Mouse (Mus musculus) regulatory T cell (primary cell): ENCODE measurements at regions not wholly inside any gene's neighbourhood (a gene's known extent, or its start where the extent isn't known, plus 50 kb on each side); places are given as distances from the start of the nearest gene placed in this dataset.

Source experiments
- in situ Hi-C: fragments of 300-600 bp; cut with MboI, MseI; formaldehyde crosslinking; loops from one replicate; pipeline ENCODE4 v1.15.1; 2025; ENCODE audit warnings: high pct_unique_total_duplicates

GRCm38 (mm10) chr11:19651929-19652328 is 272.2 kb upstream of the Spred2 start:
- in situ Hi-C loops, result no loop called here

GRCm38 (mm10) chr11:19659511-19659910 is 264.7 kb upstream of the Spred2 start:
- in situ Hi-C loops, result no loop called here

GRCm38 (mm10) chr11:19666732-19667131 is 257.4 kb upstream of the Spred2 start:
- in situ Hi-C loops, result no loop called here

- in situ Hi-C loops, result no loop called here
Observed at GRCm38 (mm10) chr11:19670853-19671530, 253.2 kb upstream of the Spred2 start.

- in situ Hi-C loops, result no loop called here
Observed at GRCm38 (mm10) chr11:19673012-19673411, 251.2 kb upstream of the Spred2 start.

- in situ Hi-C loops, result no loop called here
Observed at GRCm38 (mm10) chr11:19676514-19676913, 247.7 kb upstream of the Spred2 start.

- in situ Hi-C loops, result no loop called here
Observed at GRCm38 (mm10) chr11:19679041-19679440, 245.1 kb upstream of the Spred2 start.

GRCm38 (mm10) chr11:19679669-19680068 is 244.5 kb upstream of the Spred2 start:
- in situ Hi-C loops, result no loop called here

GRCm38 (mm10) chr11:19701198-19701597 is 223.0 kb upstream of the Spred2 start:
- in situ Hi-C loops, result no loop called here

- in situ Hi-C loops, result no loop called here
Observed at GRCm38 (mm10) chr11:19708821-19709220, 215.4 kb upstream of the Spred2 start.

- in situ Hi-C loops, result no loop called here
Observed at GRCm38 (mm10) chr11:19709337-19709736, 214.8 kb upstream of the Spred2 start.

GRCm38 (mm10) chr11:19713091-19713490 is 211.1 kb upstream of the Spred2 start:
- in situ Hi-C loops, result no loop called here

- in situ Hi-C loops, result no loop called here
Observed at GRCm38 (mm10) chr11:19713597-19713996, 210.6 kb upstream of the Spred2 start.

- in situ Hi-C loops, result no loop called here
Observed at GRCm38 (mm10) chr11:19714211-19714610, 210.0 kb upstream of the Spred2 start.

- in situ Hi-C loops, result no loop called here
Observed at GRCm38 (mm10) chr11:19714888-19715595, 209.1 kb upstream of the Spred2 start.

GRCm38 (mm10) chr11:19718165-19718564 is 206.0 kb upstream of the Spred2 start:
- in situ Hi-C loops, result no loop called here

GRCm38 (mm10) chr11:19729031-19729430 is 195.1 kb upstream of the Spred2 start:
- in situ Hi-C loops, result no loop called here

GRCm38 (mm10) chr11:19730747-19731146 is 193.4 kb upstream of the Spred2 start:
- in situ Hi-C loops, result no loop called here

- in situ Hi-C loops, result no loop called here
Observed at GRCm38 (mm10) chr11:19736076-19736475, 188.1 kb upstream of the Spred2 start.

GRCm38 (mm10) chr11:19736926-19737325 is 187.2 kb upstream of the Spred2 start:
- in situ Hi-C loops, result no loop called here

GRCm38 (mm10) chr11:19737331-19737730 is 186.8 kb upstream of the Spred2 start:
- in situ Hi-C loops, result no loop called here

- in situ Hi-C loops, result no loop called here
Observed at GRCm38 (mm10) chr11:19737807-19738206, 186.4 kb upstream of the Spred2 start.

GRCm38 (mm10) chr11:19739527-19740151 is 184.5 kb upstream of the Spred2 start:
- in situ Hi-C loops, result no loop called here
